Mouse (Mus musculus) frontal cortex, postnatal 10 days (tissue): ENCODE results near the gene Eya4.

Experiments used
- DNase-seq, 2 experiments: peaks; one replicate each; pipeline ENCODE4 v3.0.0; 2022; ENCODE audit warnings: low spot score in 2 of 2, mixed read lengths in 1 of 2

The Eya4 gene

GRCm38 (mm10) chr10:23350011-23350911 is at the start of gene Eya4:
Eya4 (minus strand) TSS chr10:23350786.
- DNase-seq: peak in 1 of 2 experiments; percentile 34

- no peak for DNase-seq
Observed at GRCm38 (mm10) chr10:23395399-23395798, 44.8 kb upstream of the Eya4 start.

- DNase-seq: no peak
Observed at GRCm38 (mm10) chr10:23394556-23395245, 44.1 kb upstream of the Eya4 start.

GRCm38 (mm10) chr10:23394152-23394551 is 43.6 kb upstream of the Eya4 start:
- no peak for DNase-seq

GRCm38 (mm10) chr10:23363866-23364265 is 13.3 kb upstream of the Eya4 start:
- no peak for DNase-seq

- peak in 1 of 2 experiments; percentile 10 for DNase-seq
Observed at GRCm38 (mm10) chr10:23349392-23350010, 1.1 kb downstream of the Eya4 start.

- peak in 1 of 2 experiments; percentile 10 for DNase-seq
Observed at GRCm38 (mm10) chr10:23348893-23349391, 1.6 kb downstream of the Eya4 start.

GRCm38 (mm10) chr10:23348101-23348892 is 2.3 kb downstream of the Eya4 start:
- peak in 1 of 2 experiments; percentile 9 for DNase-seq

- no peak for DNase-seq
Observed at GRCm38 (mm10) chr10:23337250-23337649, 13.3 kb downstream of the Eya4 start.

GRCm38 (mm10) chr10:23332768-23333167 is 17.8 kb downstream of the Eya4 start:
- no peak for DNase-seq

GRCm38 (mm10) chr10:23327651-23328050 is 22.9 kb downstream of the Eya4 start:
- no peak for DNase-seq

GRCm38 (mm10) chr10:23322275-23322674 is 28.3 kb downstream of the Eya4 start:
- DNase-seq: no peak

- no peak for DNase-seq
Observed at GRCm38 (mm10) chr10:23295616-23296015, 55.0 kb downstream of the Eya4 start.

- DNase-seq: no peak
Observed at GRCm38 (mm10) chr10:23292495-23292894, 58.1 kb downstream of the Eya4 start.

GRCm38 (mm10) chr10:23277371-23277770 is 73.2 kb downstream of the Eya4 start:
- DNase-seq: no peak

GRCm38 (mm10) chr10:23271050-23271621 is 79.5 kb downstream of the Eya4 start:
- DNase-seq: no peak

GRCm38 (mm10) chr10:23270502-23270901 is 80.1 kb downstream of the Eya4 start:
- no peak for DNase-seq

- DNase-seq: no peak
Observed at GRCm38 (mm10) chr10:23252180-23252579, 98.4 kb downstream of the Eya4 start.

GRCm38 (mm10) chr10:23246485-23246884 is 104.1 kb downstream of the Eya4 start:
- DNase-seq: no peak

- no peak for DNase-seq
Observed at GRCm38 (mm10) chr10:23236918-23237317, 113.7 kb downstream of the Eya4 start.

- DNase-seq: no peak
Observed at GRCm38 (mm10) chr10:23235405-23235804, 115.2 kb downstream of the Eya4 start.
